Mouse (Mus musculus) liver, postnatal 0 days (tissue): Measurements from ENCODE around the gene Rtkn2.

Experiments
- CTCF ChIP-seq: sonication (generic); IDR thresholded peaks from 2 replicates; pipeline ENCODE4 v1.5.1; 2016; ENCODE audit warnings: antibody characterized with exemption, low read depth
- EP300 ChIP-seq: IDR thresholded peaks from 2 replicates; pipeline ENCODE4 v1.6.1; 2016; ENCODE audit warnings: antibody characterized with exemption, low read depth, mild to moderate bottlenecking

GRCm38 (mm10) chr10:67998116-67998635, 18.8 kb downstream of the Rtkn2 start:
- TF ChIP-seq CTCF (peak; percentile 78), EP300 (no peak)
